Mouse (Mus musculus) macrophage (primary cell): ENCODE measurements around the gene Avpr2. TPM values are rescaled to one million over a fixed set of nuclear protein-coding genes. Genes with fewer than 3 reads are reported as not detected.

Experiments used
- H3K27ac ChIP-seq: fragments of 350-480 bp; formaldehyde crosslinking; 2 replicates; pipeline ENCODE4 v1.9.0; 2021
- H3K36me3 ChIP-seq: fragments of 350-480 bp; formaldehyde crosslinking; 2 replicates; pipeline ENCODE4 v1.9.0; 2021; ENCODE audit errors: inconsistent target
- H3K4me3 ChIP-seq: fragments of 350-480 bp; formaldehyde crosslinking; 2 replicates; pipeline ENCODE4 v1.9.0; 2021; ENCODE audit errors: inconsistent target
- H3K79me2 ChIP-seq: fragments of 350-480 bp; formaldehyde crosslinking; 2 replicates; pipeline ENCODE4 v1.9.0; 2021; ENCODE audit errors: inconsistent target
- WGBS: methylation state at CpG from one replicate; pipeline ENCODE4 v1.1.7; 2026; ENCODE audit warnings: inconsistent platforms; ENCODE audit not compliant: missing documents; 5-methylcytosine and 5-hydroxymethylcytosine counted together
- polyA plus RNA-seq: library from polyadenylated mRNA; stranded (reverse); fragments of 250-400 nt; gene quantifications from 3 replicates; pipeline ENCODE4 v1.2.4, GENCODE M21; 2018; ENCODE audit warnings: inconsistent platforms

The Avpr2 gene
- polyA plus RNA-seq, 1 experiment from 2014 or later: 0.04 TPM

- Histone ChIP-seq H3K4me3 (no peak overlapping the region), H3K79me2 (no peaks in the 10 kb centered on the region), H3K27ac (no peak overlapping the region), H3K36me3 (no peaks in the 10 kb centered on the region)
- WGBS: 92% methylated on average over 14 of the region's 14 CpGs
Measured at GRCm38 (mm10) chrX:73892833-73893232, 931 bp downstream of the Avpr2 start.

GRCm38 (mm10) chrX:73895719-73896118 lies 3.8 kb downstream of the Avpr2 start, which contains the start of gene L1cam:
TSS of gene L1cam (minus strand) at chrX:73896105.
- Histone ChIP-seq H3K36me3 (peaks cover 4% of the 10 kb centered on the region; the same call in 1 of the 2 replicates), H3K27ac (no peak within 1 kb of the TSS), H3K79me2 (no peaks in the 10 kb centered on the region), H3K4me3 (no peak within 1 kb of the TSS)
- 54% methylated on average over 2 of the region's 2 CpGs for WGBS

GRCm38 (mm10) chrX:73897959-73898358 lies 6.1 kb downstream of the Avpr2 start:
- no peak overlapping the region for H3K4me3 ChIP-seq
- WGBS: 94% methylated on average over 3 of the region's 3 CpGs
- no peaks in the 10 kb centered on the region for H3K79me2 ChIP-seq
- no peak overlapping the region for H3K27ac ChIP-seq
- H3K36me3 ChIP-seq: peaks cover 4% of the 10 kb centered on the region; the same call in 1 of the 2 replicates

- Histone ChIP-seq H3K36me3 (no peaks in the 10 kb centered on the region), H3K79me2 (peaks cover 46% of the 10 kb centered on the region), H3K27ac (peak overlapping the region; percentile 84), H3K4me3 (peak overlapping the region; percentile 47)
- WGBS: 33% methylated on average over 1 of the region's 1 CpGs
Measured at GRCm38 (mm10) chrX:73910049-73910448, 18.1 kb downstream of the Avpr2 start.

GRCm38 (mm10) chrX:73910451-73910850 lies 18.5 kb downstream of the Avpr2 start:
- Histone ChIP-seq H3K4me3 (peak overlapping the region; percentile 47), H3K79me2 (peaks cover 44% of the 10 kb centered on the region), H3K36me3 (no peaks in the 10 kb centered on the region), H3K27ac (peak overlapping the region; percentile 84)

GRCm38 (mm10) chrX:73911156-73911555 lies 19.3 kb downstream of the Avpr2 start:
- H3K27ac ChIP-seq: peak overlapping the region; percentile 84
- H3K79me2 ChIP-seq: peaks cover 37% of the 10 kb centered on the region
- WGBS: 20% methylated on average over 18 of the region's 26 CpGs

GRCm38 (mm10) chrX:73911588-73911987 lies 19.7 kb downstream of the Avpr2 start:
- H3K36me3 ChIP-seq: no peaks in the 10 kb centered on the region
- peaks cover 32% of the 10 kb centered on the region for H3K79me2 ChIP-seq
- peak overlapping the region; percentile 67 for H3K27ac ChIP-seq
- H3K4me3 ChIP-seq: no peak overlapping the region
- WGBS: 44% methylated on average over 2 of the region's 2 CpGs

More at GRCm38 (mm10) chrX:73911156-73911555, 19.3 kb downstream of the Avpr2 start:
- H3K4me3 ChIP-seq: peak overlapping the region; percentile 47
- no peaks in the 10 kb centered on the region for H3K36me3 ChIP-seq

- WGBS: 29% methylated on average over 28 of the region's 31 CpGs
- Histone ChIP-seq H3K79me2 (no peaks in the 10 kb centered on the region), H3K27ac (peak overlapping the region; percentile 68), H3K4me3 (peak overlapping the region; percentile 7; the same call in 1 of the 2 replicates), H3K36me3 (no peaks in the 10 kb centered on the region)
Measured at GRCm38 (mm10) chrX:73914827-73915703, 23.2 kb downstream of the Avpr2 start.

- Histone ChIP-seq H3K27ac (no peak overlapping the region), H3K4me3 (no peak overlapping the region), H3K79me2 (no peaks in the 10 kb centered on the region), H3K36me3 (no peaks in the 10 kb centered on the region)
- WGBS: 81% methylated on average over 7 of the region's 8 CpGs
Measured at GRCm38 (mm10) chrX:73916945-73917344, 25.0 kb downstream of the Avpr2 start.

GRCm38 (mm10) chrX:73918631-73919030 lies 26.7 kb downstream of the Avpr2 start:
- Histone ChIP-seq H3K79me2 (no peaks in the 10 kb centered on the region), H3K27ac (no peak overlapping the region), H3K4me3 (no peak overlapping the region), H3K36me3 (no peaks in the 10 kb centered on the region)
- 69% methylated on average over 5 of the region's 5 CpGs for WGBS

GRCm38 (mm10) chrX:73921285-73921822 lies 29.5 kb downstream of the Avpr2 start:
- Histone ChIP-seq H3K36me3 (no peaks in the 10 kb centered on the region), H3K27ac (peak overlapping the region; percentile 44)
- WGBS: 34% methylated on average over 16 of the region's 34 CpGs

GRCm38 (mm10) chrX:73921823-73922549 lies 30.1 kb downstream of the Avpr2 start, which contains the start of the genes Arhgap4 and Naa10:
TSS of gene Arhgap4 (minus strand) at chrX:73921870.
TSS of gene Naa10 (minus strand) at chrX:73921944.
- Histone ChIP-seq H3K36me3 (no peaks in the 10 kb centered on the region), H3K79me2 (peaks cover 2% of the 10 kb centered on the region; the same call in 1 of the 2 replicates), H3K27ac (peak within 1 kb of the TSS; percentile 44), H3K4me3 (peak within 1 kb of the TSS; percentile 44)
- 20% methylated on average over 37 of the region's 43 CpGs for WGBS

More at GRCm38 (mm10) chrX:73921285-73921822, 29.5 kb downstream of the Avpr2 start:
- H3K4me3 ChIP-seq: peak overlapping the region; percentile 44
- H3K79me2 ChIP-seq: no peaks in the 10 kb centered on the region; the same call in 1 of the 2 replicates

GRCm38 (mm10) chrX:73922550-73922882 lies 30.6 kb downstream of the Avpr2 start:
- H3K27ac ChIP-seq: no peak overlapping the region
- H3K36me3 ChIP-seq: no peaks in the 10 kb centered on the region
- peaks cover 7% of the 10 kb centered on the region; the same call in 1 of the 2 replicates for H3K79me2 ChIP-seq
- no peak overlapping the region for H3K4me3 ChIP-seq
- WGBS: 66% methylated on average over 3 of the region's 8 CpGs

GRCm38 (mm10) chrX:73930402-73931062 lies 38.6 kb downstream of the Avpr2 start, which contains the start of gene Renbp:
TSS of gene Renbp (minus strand) at chrX:73930850.
- Histone ChIP-seq H3K79me2 (peaks cover 39% of the 10 kb centered on the region), H3K36me3 (no peaks in the 10 kb centered on the region), H3K4me3 (peak within 1 kb of the TSS; percentile 58), H3K27ac (peak within 1 kb of the TSS; percentile 79)
- WGBS: 50% methylated on average over 17 of the region's 17 CpGs
